Mouse (Mus musculus) induced T-regulatory cell, adult 2 months (primary cell): ENCODE measurements around the gene Spata17.

Experiments used
- DNase-seq: peaks from one replicate; pipeline ENCODE4 v3.0.0-alpha.2; 2012; ENCODE audit warnings: low read depth

The Spata17 gene

DNA sequence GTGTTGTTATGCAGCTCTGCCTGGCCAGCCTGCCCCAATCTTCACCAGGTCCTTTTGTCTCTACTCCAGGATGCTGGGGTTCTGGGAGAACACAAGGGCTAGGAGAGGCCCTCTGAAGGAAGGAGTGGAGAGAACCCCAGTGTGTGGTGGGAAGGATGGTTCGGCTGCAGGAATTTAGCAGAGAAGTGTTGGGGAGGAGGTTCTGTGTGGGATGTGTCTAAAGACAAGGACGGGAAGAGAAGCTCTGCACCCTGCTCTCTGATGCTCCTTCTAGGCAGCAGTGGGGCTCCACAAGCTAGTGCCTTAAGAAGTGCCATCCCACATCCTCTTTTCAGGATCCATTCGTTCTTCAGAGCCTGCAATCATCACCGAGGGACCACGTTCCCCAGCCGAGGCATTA, 129.2 kb downstream of the Spata17 start:
- DNase-seq, result no peak

DNA sequence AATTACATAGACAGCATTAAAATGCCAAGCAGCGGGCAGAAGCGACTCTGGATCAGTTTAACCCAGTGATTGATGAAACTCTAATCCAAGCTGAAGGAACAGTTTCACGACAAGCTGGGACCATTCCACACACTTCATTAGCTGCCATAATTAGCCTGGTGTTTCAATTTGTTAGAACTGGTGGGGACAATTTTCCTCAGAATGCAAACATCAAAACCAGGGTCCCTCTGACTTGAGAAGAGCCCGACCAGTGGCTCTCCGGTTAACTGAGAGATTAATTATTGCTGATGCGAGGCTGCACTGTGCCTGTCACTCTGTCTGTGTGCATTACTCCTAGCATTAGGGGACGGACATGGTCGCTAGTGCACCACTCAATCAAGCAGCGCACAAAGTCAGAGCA, 137.9 kb downstream of the Spata17 start:
- DNase-seq, result no peak

DNA sequence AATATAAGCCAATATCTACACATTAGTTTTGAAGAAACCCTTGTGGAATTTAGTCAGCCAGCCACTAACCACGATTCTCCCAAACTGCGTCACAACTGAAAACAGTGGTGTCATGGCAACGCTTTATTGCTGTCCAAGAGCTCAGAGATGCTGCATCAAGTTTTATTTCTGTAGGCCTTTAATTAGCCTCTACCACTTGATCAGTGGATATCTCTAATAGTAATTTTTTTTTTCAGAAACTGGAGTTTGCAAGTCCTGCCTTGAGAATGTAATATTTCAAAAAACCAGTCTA, 138.3 kb downstream of the Spata17 start:
- DNase-seq, result no peak

GRCm38 (mm10) chr1:187076198-187077042, 138.8 kb downstream of the Spata17 start:
- DNase-seq, result no peak

GRCm38 (mm10) chr1:187059874-187060273, 155.4 kb downstream of the Spata17 start:
- DNase-seq, result no peak

DNA sequence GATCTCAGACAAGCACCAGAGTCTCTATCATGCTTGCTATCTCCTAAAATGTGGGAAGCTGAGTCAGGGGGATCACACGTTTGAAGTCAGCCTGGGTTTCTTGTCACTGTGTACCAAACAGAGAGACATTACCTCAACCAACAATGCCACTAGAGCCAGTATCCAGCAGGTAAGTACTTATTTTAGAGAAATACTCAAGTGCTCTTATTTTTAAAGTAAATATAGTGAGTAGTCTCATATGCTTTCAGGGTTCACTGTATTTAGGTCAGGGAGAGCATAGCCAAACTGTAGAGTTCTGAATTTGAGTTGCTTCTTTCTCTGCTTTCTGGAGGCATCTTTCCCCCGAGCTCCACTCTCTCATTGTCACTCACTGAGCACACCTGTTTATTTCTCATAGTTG, 160.9 kb downstream of the Spata17 start:
- no peak for DNase-seq

- no peak for DNase-seq
Measured at GRCm38 (mm10) chr1:187053862-187054261, 161.4 kb downstream of the Spata17 start.

DNA sequence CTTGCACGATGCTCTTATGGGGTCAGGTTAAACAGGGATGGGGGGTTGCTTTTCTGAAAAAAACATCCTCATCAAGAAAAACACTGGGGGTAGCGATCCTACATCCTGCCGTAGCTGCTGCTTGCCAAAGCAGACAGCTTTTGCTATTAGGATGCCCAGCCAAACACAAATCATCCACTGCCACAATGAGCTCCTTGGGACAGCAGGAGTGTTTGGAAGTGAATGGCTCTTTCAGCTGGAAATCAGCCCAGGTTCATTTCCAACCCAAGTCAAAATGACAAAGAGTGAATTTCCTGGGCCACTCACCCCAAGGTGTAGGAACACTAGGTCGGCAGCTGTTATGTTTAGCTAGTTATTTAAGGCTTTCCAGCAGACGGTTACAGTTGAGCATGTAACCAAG, 162.7 kb downstream of the Spata17 start:
- DNase-seq, result no peak

- no peak for DNase-seq
Measured at GRCm38 (mm10) chr1:187051296-187051695, 164.0 kb downstream of the Spata17 start.

- no peak for DNase-seq
Measured at GRCm38 (mm10) chr1:187048681-187049288, 166.5 kb downstream of the Spata17 start.

GRCm38 (mm10) chr1:187044726-187045125, 170.5 kb downstream of the Spata17 start:
- DNase-seq, result no peak

GRCm38 (mm10) chr1:187039801-187040200, 175.5 kb downstream of the Spata17 start:
- DNase-seq, result no peak

DNA sequence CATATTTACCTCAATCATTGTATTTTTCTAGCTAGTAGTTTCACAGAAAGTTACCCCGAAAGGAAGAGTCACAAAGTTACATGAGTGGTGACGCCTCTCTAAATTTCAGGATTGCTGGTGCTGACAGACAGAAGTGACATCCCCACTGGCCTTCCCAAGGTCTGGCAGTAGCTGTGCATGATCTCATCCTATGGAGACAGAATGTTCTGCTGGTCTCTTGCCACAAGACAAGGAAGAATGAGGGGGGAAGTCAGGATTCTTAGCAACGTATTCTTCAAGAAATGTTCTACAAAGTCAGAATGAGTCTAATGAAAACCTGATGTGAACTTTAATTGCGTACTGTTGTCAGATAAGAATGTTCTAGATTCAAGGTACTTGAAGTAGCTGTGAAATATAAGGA, 179.5 kb downstream of the Spata17 start:
- no peak for DNase-seq

DNA sequence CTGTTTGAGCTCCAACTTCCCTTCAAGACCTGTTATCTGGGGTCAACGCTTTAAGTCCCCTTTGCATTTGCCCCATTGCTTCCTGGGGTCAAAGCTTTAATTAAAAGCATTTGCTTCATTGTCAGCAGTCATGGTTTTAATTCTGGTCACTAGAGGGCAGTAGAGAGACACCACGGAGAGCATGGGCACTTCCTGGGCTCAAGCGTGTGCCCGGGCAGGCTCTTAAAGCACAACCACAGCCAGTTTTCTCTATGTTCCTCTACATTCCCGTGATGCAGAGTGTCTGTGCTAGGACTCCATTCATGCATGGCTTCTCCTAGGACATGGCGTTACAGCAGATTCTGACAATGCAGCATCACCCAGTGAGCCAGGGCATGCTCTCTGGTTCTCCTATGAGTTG, 183.5 kb downstream of the Spata17 start:
- peak; percentile 22 for DNase-seq

DNA sequence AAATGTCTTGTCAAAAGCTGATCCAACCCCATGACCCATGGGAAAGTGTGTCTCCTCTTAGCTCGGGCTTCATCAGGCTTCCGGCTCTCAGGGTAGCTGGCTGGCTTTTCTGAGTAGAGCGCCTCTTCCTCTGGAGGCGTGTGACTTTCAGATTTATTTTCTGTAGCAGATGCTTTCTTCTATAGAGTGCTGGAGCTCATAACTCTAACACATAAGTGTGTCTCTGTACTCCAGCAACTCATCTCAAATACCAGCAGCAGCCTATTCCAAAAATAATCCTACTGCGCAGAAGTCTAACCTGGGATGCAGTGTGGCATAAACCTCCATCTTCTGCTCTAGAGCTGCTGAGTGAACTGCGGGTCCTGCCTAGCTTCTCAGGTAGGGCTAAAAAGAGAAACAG, 186.4 kb downstream of the Spata17 start:
- no peak for DNase-seq

DNA sequence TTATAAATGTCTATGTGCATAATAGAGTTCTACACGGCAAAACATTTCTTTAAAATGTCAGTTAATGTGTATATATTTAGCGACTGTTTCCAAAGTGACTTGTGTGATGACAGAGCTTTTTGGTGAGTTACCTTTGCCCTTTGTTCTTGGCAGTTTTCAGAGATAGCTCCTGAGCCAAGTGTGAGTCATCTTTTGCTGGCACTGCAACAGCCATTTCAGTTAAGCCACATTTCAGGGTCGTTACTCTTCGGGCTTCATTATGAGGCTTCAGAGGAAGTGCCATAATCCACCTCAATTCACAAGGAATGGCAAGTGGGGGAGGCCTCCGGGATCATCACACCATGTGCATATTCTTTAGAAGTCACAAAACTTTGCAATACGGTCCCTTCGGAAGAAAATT, 195.3 kb downstream of the Spata17 start:
- no peak for DNase-seq

DNA sequence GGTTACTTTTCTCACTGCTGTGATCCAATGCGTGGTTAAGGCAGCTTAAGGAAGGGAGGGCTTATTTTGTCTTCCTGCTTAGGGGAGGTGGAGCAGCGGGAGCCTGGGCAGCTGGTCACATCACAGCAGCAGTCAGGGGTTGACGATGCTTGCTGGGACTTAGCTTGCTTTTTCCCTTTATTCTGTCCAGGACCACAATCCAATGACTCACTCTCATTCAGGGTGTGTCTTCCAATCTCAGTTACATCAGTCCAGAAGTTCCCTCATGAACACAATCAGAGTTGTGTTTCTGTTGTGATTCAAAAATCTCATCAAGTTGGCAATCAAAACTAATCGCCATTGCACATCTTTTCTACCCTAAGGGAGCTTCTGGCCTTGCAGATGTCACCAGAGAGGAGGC, 199.1 kb downstream of the Spata17 start:
- DNase-seq, result no peak

- DNase-seq, result no peak
Measured at GRCm38 (mm10) chr1:187015673-187016072, 199.6 kb downstream of the Spata17 start.

DNA sequence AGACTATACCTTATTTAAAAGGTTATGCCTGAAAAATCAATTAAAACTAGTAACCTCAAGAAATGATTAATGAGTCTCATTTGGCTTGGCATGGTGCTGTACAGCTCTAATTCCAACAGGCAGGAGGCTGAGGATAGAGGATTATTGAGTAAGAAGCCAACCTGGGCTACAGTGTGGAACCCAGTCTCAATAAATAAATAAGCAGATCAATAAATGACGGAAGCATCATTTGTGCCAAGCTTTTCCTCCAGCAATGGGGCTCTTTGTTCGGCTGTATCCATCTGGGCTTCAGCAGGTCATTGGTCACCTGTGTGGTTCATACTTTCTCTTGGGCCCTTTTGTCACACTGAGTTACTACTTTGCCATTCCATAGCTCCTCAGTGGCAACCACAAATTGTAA, 201.1 kb downstream of the Spata17 start:
- DNase-seq, result no peak

- no peak for DNase-seq
Measured at GRCm38 (mm10) chr1:187011601-187012000, 203.7 kb downstream of the Spata17 start.

GRCm38 (mm10) chr1:187010071-187010470, 205.2 kb downstream of the Spata17 start:
- no peak for DNase-seq

DNA sequence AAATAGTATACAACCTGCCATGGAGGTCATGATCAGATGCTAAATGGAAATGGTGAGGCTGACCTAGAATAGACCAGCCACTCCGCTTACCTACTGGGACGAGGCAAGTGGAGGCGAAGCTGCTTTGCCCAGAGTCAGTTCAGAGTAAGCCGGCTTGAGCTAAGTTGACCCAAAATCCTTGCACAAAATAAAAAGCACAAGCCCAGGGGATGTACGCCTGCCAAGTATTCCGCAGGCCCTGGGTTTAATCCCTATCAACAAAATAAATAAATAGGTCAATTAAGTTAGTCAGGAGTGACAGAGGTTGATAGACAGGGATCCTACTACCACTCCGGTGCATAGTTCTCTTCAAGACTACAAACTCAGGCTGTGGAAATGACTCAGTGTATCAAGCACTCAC, 207.0 kb downstream of the Spata17 start:
- no peak for DNase-seq

- DNase-seq, result no peak
Measured at GRCm38 (mm10) chr1:187006227-187006925, 208.9 kb downstream of the Spata17 start.
